Mouse (Mus musculus): ENCODE measurements around the gene Fbp1.
"Not testable (repeated sequence)": the region's sequence is repeated elsewhere in the genome, so short reads cannot be mapped to it uniquely, and the experiment has no call there.

Fbp1 gene

GRCm38 (mm10) chr13:62883925-62884324 is 4.2 kb downstream of the Fbp1 start:
- no peak for DNase-seq (ENCODE audit: low read depth)

GRCm38 (mm10) chr13:62883436-62883835 is 4.6 kb downstream of the Fbp1 start:
- no peak for DNase-seq (ENCODE audit: low read depth)

GRCm38 (mm10) chr13:62882856-62883255 is 5.2 kb downstream of the Fbp1 start:
- DNase-seq (ENCODE audit: low read depth): no peak

GRCm38 (mm10) chr13:62881336-62881735 is 6.7 kb downstream of the Fbp1 start:
- no peak for DNase-seq (ENCODE audit: low read depth)

- no peak for DNase-seq (ENCODE audit: low read depth)
Measured at GRCm38 (mm10) chr13:62879831-62880615, 8.1 kb downstream of the Fbp1 start.

- DNase-seq (ENCODE audit: low read depth): no peak
Measured at GRCm38 (mm10) chr13:62879411-62879810, 8.7 kb downstream of the Fbp1 start.

- DNase-seq (ENCODE audit: low read depth): no peak
Measured at GRCm38 (mm10) chr13:62877247-62877646, 10.8 kb downstream of the Fbp1 start.

GRCm38 (mm10) chr13:62876111-62876510 is 12.0 kb downstream of the Fbp1 start:
- DNase-seq (ENCODE audit: low read depth): no peak

- DNase-seq (ENCODE audit: low read depth): no peak
Measured at GRCm38 (mm10) chr13:62872252-62872651, 15.8 kb downstream of the Fbp1 start.

GRCm38 (mm10) chr13:62870605-62871004 is 17.5 kb downstream of the Fbp1 start:
- DNase-seq (ENCODE audit: low read depth): no peak

GRCm38 (mm10) chr13:62866817-62867216 is 21.3 kb downstream of the Fbp1 start:
- DNase-seq (ENCODE audit: low read depth): no peak

- no peak for DNase-seq (ENCODE audit: low read depth)
Measured at GRCm38 (mm10) chr13:62865651-62866315, 22.3 kb downstream of the Fbp1 start.

- peak; percentile 13 for DNase-seq (ENCODE audit: low read depth)
Measured at GRCm38 (mm10) chr13:62863771-62864170, 24.3 kb downstream of the Fbp1 start.

- DNase-seq (ENCODE audit: low read depth): no peak
Measured at GRCm38 (mm10) chr13:62862875-62863274, 25.2 kb downstream of the Fbp1 start.

GRCm38 (mm10) chr13:62860068-62860467 is 28.0 kb downstream of the Fbp1 start:
- no peak for DNase-seq (ENCODE audit: low read depth)

GRCm38 (mm10) chr13:62859251-62859650 is 28.8 kb downstream of the Fbp1 start:
- DNase-seq (ENCODE audit: low read depth): not testable (repeated sequence)

- DNase-seq (ENCODE audit: low read depth): no peak
Measured at GRCm38 (mm10) chr13:62857941-62858915, 29.9 kb downstream of the Fbp1 start, which contains the start of gene Fbp2. Gene Fbp2 (minus strand): TSS chr13:62858422.

- no peak for DNase-seq (ENCODE audit: low read depth)
Measured at GRCm38 (mm10) chr13:62856850-62857249, 31.2 kb downstream of the Fbp1 start.

GRCm38 (mm10) chr13:62856305-62856675 is 31.8 kb downstream of the Fbp1 start:
- DNase-seq (ENCODE audit: low read depth): peak; percentile 90

- DNase-seq (ENCODE audit: low read depth): no peak
Measured at GRCm38 (mm10) chr13:62855396-62856304, 32.4 kb downstream of the Fbp1 start.

- peak; percentile 77 for DNase-seq (ENCODE audit: low read depth)
Measured at GRCm38 (mm10) chr13:62854666-62855065, 33.4 kb downstream of the Fbp1 start.

Data from NIH3T3 (cell line).